Mouse (Mus musculus) embryo, embryonic 11 days (tissue): ENCODE measurements at regions not wholly inside any gene's neighbourhood (a gene's known extent, or its start where the extent isn't known, plus 50 kb on each side); places are given as distances from the start of the nearest gene placed in this dataset.
A peak's percentile ranks its signal among the peaks of the same experiment; 100 is the strongest.

Experiments used
- DNase-seq: peaks from one replicate; pipeline ENCODE4 v3.0.0-alpha.2; 2015

DNA sequence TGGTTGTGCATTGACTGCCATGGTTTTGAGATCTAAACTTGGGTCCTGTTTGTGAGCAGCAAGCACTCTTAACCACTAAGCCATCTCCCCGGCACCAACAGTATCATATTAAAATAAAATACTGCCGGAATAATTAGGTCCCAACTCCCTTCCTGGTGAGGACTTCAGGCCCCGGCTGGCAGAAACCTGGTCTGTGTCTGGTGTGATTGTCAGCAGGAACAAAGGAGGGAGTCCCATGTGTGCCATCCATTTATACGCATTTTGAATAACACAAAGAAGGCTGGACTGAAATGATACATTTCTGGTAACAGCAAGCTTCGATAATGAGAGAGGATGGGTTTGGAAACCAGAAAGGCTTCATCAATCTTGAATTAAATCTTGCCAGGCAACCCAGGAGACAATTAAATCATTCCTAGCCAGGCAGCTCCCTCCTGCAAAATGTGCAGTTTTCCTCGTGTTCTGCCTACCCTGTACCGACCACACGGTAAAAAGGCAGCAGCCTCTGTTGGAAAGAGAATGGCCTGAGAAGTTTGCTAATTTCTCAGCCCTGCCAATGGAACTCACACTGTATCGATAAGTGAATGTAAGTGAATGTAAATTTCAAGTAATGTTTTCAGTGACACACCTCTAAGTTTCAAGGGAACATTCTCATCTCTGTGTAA, 80.5 kb upstream of the Zwint start:
- DNase-seq: peak; percentile 0

DNA sequence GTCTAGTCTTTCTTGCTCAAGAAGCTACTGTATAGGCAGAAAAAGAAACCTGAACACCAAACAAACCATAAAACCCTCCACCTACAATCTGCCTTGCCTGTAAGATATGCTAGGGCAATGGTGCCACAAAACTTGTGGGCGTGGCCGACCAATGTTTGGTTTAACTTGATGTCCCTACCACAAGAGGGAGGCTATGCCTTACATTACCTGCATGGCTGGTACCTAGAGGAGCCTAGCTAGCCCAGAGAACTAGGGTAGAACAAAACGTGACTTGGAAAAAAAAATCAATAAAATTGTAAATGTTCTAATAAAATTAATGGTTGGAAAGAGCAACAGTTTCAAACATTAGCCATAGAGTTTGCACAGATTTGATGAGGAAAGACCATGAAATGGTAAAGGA, 76.9 kb upstream of the Zwint start:
- DNase-seq: no peak

DNA sequence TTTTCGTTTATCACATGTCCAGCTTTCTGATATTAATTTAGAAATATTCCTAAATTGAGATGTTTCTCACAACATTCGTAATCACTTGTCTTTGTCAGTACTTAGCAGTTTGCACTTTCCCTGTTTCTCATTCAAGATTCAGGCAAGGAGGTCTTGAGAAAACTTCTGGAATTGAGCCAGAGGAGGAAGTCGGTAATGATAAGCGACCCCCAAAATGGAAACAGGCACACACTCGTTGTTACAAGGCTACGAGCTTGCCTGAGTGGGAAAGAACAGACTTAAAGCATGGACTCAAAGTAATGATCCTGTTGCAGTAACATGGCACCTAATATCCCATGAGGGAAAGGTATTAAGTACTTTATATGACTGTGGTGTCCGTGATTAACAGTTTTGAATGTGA, 76.1 kb upstream of the Zwint start:
- peak; percentile 7 for DNase-seq

GRCm38 (mm10) chr10:72581311-72581710, 73.3 kb upstream of the Zwint start:
- no peak for DNase-seq

GRCm38 (mm10) chr10:72588561-72588960, 66.1 kb upstream of the Zwint start:
- no peak for DNase-seq

GRCm38 (mm10) chr10:72593049-72593448, 61.6 kb upstream of the Zwint start:
- no peak for DNase-seq
